In the genomic region with DNA sequence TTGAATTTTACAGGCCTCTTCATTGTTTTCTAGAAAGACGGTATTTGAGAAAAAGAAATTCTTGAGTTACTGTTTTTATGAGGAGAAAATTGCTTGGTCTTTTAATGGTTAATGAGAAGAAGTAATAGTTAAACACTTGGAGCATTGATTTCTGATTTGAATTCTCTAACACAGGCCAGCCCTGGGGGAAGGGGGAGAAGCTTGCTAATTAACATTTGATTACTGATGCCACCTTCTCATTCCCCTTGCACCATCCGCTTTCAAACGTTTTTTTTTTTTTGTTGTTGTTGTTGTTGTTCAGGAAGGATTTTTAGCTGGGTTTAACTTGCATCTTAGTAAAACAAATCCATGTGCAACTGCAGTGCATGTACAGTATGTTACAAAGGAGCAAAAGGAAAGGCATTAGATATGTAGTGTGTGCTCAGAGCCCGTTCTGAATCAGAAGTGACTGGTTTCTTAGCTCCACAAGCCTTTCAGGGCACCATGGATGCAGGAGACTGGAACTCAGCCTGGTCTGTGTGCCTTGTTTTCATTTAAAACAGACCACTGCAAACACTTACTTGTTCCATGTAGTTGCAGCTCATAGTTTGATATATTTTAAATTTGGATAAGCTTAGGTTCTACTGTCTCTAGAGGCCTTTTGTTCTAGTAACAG, we compare ENCODE assay signal across 26 mouse cellular contexts.
A peak's percentile ranks its signal among the peaks of the same experiment; 100 is the strongest.
DNase-seq lines count a peak whose midpoint lies in the region; ATAC-seq and TF ChIP-seq lines count a peak whose summit lies in the region.
"Had no signal": no experiment of that assay in that cellular context is flagged by ENCODE, and none has a peak within 500 bp of the region (broad histone marks: within the 10 kb centered on the region; RNA-seq: fewer than 3 reads in every experiment).

No protein-coding gene starts in this region.

- 44% methylated on average over 4 of the region's 4 CpGs for WGBS in hindbrain, embryonic 10.5 days
- 38% methylated on average over 4 of the region's 4 CpGs for WGBS in hindbrain, embryonic 12.5 days
- WGBS in midbrain, postnatal 0 days = 38% methylated on average over 4 of the region's 4 CpGs
- 33% methylated on average over 4 of the region's 4 CpGs for WGBS in midbrain, embryonic 10.5 days
- WGBS in forebrain, embryonic 15.5 days = 9% methylated on average over 4 of the region's 4 CpGs

- no peaks in the 10 kb centered on the region for H3K27me3 ChIP-seq in hindbrain, embryonic 10.5 days (ENCODE audit: insufficient read depth, poor library complexity, severe bottlenecking)
- H3K27me3 ChIP-seq in hindbrain, embryonic 12.5 days = no peaks in the 10 kb centered on the region
- H3K27me3 ChIP-seq in midbrain, postnatal 0 days (ENCODE audit: insufficient read depth, low read length) = no peaks in the 10 kb centered on the region
- peaks cover 45% of the 10 kb centered on the region for H3K27me3 ChIP-seq in midbrain, embryonic 10.5 days (ENCODE audit: low read depth, poor library complexity, severe bottlenecking)
- H3K27me3 ChIP-seq in forebrain, embryonic 15.5 days = no peaks in the 10 kb centered on the region
- H3K27me3 ChIP-seq: embryonic facial prominence, embryonic 12.5 days; heart, embryonic 12.5 days; liver, embryonic 12.5 days; Patski had no signal

- no peak overlapping the region for H3K4me2 ChIP-seq in hindbrain, embryonic 12.5 days (replicated peaks)
- no peak overlapping the region for H3K4me2 ChIP-seq in midbrain, postnatal 0 days (ENCODE audit: low read depth, low read length, poor library complexity, severe bottlenecking)
- H3K4me2 ChIP-seq in forebrain, embryonic 15.5 days (replicated peaks) = no peak overlapping the region
- H3K4me2 ChIP-seq: embryonic facial prominence, embryonic 12.5 days; heart, embryonic 12.5 days; liver, embryonic 12.5 days; midbrain, embryonic 12.5 days had no signal

- no peak overlapping the region for H3K4me3 ChIP-seq in hindbrain, embryonic 10.5 days
- H3K4me3 ChIP-seq in hindbrain, embryonic 12.5 days = no peak overlapping the region
- no peak overlapping the region for H3K4me3 ChIP-seq in midbrain, postnatal 0 days (ENCODE audit: low read depth, low read length)
- no peak overlapping the region for H3K4me3 ChIP-seq in midbrain, embryonic 10.5 days
- H3K4me3 ChIP-seq in forebrain, embryonic 15.5 days = no peak overlapping the region
- H3K4me3 ChIP-seq: embryonic facial prominence, embryonic 12.5 days; heart, adult 2 months; heart, embryonic 12.5 days; liver, embryonic 12.5 days; midbrain, embryonic 12.5 days had no signal

- 0 out of 2 replicates have a peak overlapping the region, but pooled peaks have one; percentile 29 for H3K27ac ChIP-seq in hindbrain, embryonic 10.5 days
- no peak overlapping the region; the same call in 1 of the 2 replicates for H3K27ac ChIP-seq in hindbrain, embryonic 12.5 days
- no peak overlapping the region for H3K27ac ChIP-seq in midbrain, postnatal 0 days (ENCODE audit: low read depth, low read length)
- no peak overlapping the region for H3K27ac ChIP-seq in midbrain, embryonic 10.5 days (replicated peaks)
- H3K27ac ChIP-seq in forebrain, embryonic 15.5 days (replicated peaks) = peak overlapping the region; percentile 62
- H3K27ac ChIP-seq: embryonic facial prominence, embryonic 12.5 days; heart, adult 2 months; liver, embryonic 12.5 days; midbrain, embryonic 12.5 days had no signal

- no peak overlapping the region for H3K9ac ChIP-seq in hindbrain, embryonic 12.5 days
- H3K9ac ChIP-seq in midbrain, postnatal 0 days (replicated peaks; ENCODE audit: low read length, poor library complexity, severe bottlenecking) = no peak overlapping the region
- H3K9ac ChIP-seq in forebrain, embryonic 15.5 days (replicated peaks) = no peak overlapping the region
- H3K9ac ChIP-seq: embryonic facial prominence, embryonic 12.5 days; heart, embryonic 12.5 days; liver, embryonic 12.5 days; liver, postnatal 0 days; midbrain, embryonic 12.5 days had no signal

- no peaks in the 10 kb centered on the region for H3K9me3 ChIP-seq in hindbrain, embryonic 10.5 days
- H3K9me3 ChIP-seq in hindbrain, embryonic 12.5 days (replicated peaks) = no peaks in the 10 kb centered on the region
- H3K9me3 ChIP-seq in midbrain, postnatal 0 days (ENCODE audit: low read length) = no peaks in the 10 kb centered on the region
- H3K9me3 ChIP-seq in midbrain, embryonic 10.5 days (replicated peaks) = no peaks in the 10 kb centered on the region
- H3K9me3 ChIP-seq in forebrain, embryonic 15.5 days = no peaks in the 10 kb centered on the region
- H3K9me3 ChIP-seq: embryonic facial prominence, embryonic 12.5 days; heart, embryonic 12.5 days; liver, embryonic 12.5 days; midbrain, embryonic 12.5 days had no signal

- TF ChIP-seq CTCF in midbrain, postnatal 0 days (IDR thresholded peaks at IDR 0.05) = no peak

- no peaks in the 10 kb centered on the region for H3K36me3 ChIP-seq in hindbrain, embryonic 10.5 days
- no peaks in the 10 kb centered on the region for H3K36me3 ChIP-seq in hindbrain, embryonic 12.5 days
- H3K36me3 ChIP-seq in midbrain, postnatal 0 days (ENCODE audit: insufficient read depth, low read length) = no peaks in the 10 kb centered on the region
- H3K36me3 ChIP-seq in midbrain, embryonic 10.5 days = no peaks in the 10 kb centered on the region
- H3K36me3 ChIP-seq in forebrain, embryonic 15.5 days = no peaks in the 10 kb centered on the region
- H3K36me3 ChIP-seq: embryonic facial prominence, embryonic 12.5 days; heart, embryonic 12.5 days; liver, embryonic 12.5 days; midbrain, embryonic 12.5 days had no signal

- no peak for ATAC-seq in hindbrain, embryonic 12.5 days (ENCODE audit: low FRiP score)
- no peak for ATAC-seq in midbrain, postnatal 0 days (ENCODE audit: low FRiP score)
- 0 out of 2 replicates have a peak, but pooled peaks have one; percentile 66 for ATAC-seq in forebrain, embryonic 15.5 days (replicated peaks)
- ATAC-seq in monocyte, adult 5-6 weeks (replicated peaks; ENCODE audit: insufficient number of reproducible peaks, low FRiP score, low TSS enrichment, poor library complexity, severe bottlenecking) = no peak
- ATAC-seq: intestine, postnatal 0 days; liver, embryonic 12.5 days; liver, postnatal 0 days; Patski had no signal

- no peak for DNase-seq in hindbrain, embryonic 10.5 days (ENCODE audit: low spot score)
- DNase-seq in midbrain, postnatal 0 days (ENCODE audit: low spot score) = peak; percentile 14
- no peak for DNase-seq in midbrain, embryonic 10.5 days (ENCODE audit: low spot score)
- DNase-seq in urinary bladder, adult 18-20 months (ENCODE audit: low spot score in 2 of 2) = no peak
- DNase-seq: adrenal gland, postnatal 10 days; cerebellum, adult 18-20 months; cerebellum, postnatal 10 days; heart, adult 2 months; heart, postnatal 4 days; kidney, adult 9 months; kidney, postnatal 14 days; left cerebral cortex, postnatal 4 days; liver, postnatal 0 days; lung, postnatal 36 days; right cerebral cortex, postnatal 25 days; thymus, adult 18-20 months; thymus, postnatal 25 days had no signal

- H3K4me1 ChIP-seq in hindbrain, embryonic 10.5 days (replicated peaks) = peaks cover 5% of the 10 kb centered on the region; the same call in 1 of the 2 replicates
- no peaks in the 10 kb centered on the region; the same call in 1 of the 2 replicates for H3K4me1 ChIP-seq in hindbrain, embryonic 12.5 days
- H3K4me1 ChIP-seq in midbrain, postnatal 0 days (ENCODE audit: insufficient read depth, low read length) = no peaks in the 10 kb centered on the region
- H3K4me1 ChIP-seq in midbrain, embryonic 10.5 days = peaks cover 22% of the 10 kb centered on the region
- peaks cover 7% of the 10 kb centered on the region; the same call in 1 of the 2 replicates for H3K4me1 ChIP-seq in forebrain, embryonic 15.5 days
- H3K4me1 ChIP-seq: embryonic facial prominence, embryonic 12.5 days; heart, embryonic 12.5 days had no signal

Comparison
In these comparisons a context has a peak if more than half of its experiments do, and no peak if none do; other contexts are left out.
1. H3K27ac ChIP-seq: peak in hindbrain, embryonic 10.5 days (single experiment) and forebrain, embryonic 15.5 days (single experiment); none in hindbrain, embryonic 12.5 days (single experiment), midbrain, postnatal 0 days (single experiment) and midbrain, embryonic 10.5 days (single experiment).